In the genomic region with DNA sequence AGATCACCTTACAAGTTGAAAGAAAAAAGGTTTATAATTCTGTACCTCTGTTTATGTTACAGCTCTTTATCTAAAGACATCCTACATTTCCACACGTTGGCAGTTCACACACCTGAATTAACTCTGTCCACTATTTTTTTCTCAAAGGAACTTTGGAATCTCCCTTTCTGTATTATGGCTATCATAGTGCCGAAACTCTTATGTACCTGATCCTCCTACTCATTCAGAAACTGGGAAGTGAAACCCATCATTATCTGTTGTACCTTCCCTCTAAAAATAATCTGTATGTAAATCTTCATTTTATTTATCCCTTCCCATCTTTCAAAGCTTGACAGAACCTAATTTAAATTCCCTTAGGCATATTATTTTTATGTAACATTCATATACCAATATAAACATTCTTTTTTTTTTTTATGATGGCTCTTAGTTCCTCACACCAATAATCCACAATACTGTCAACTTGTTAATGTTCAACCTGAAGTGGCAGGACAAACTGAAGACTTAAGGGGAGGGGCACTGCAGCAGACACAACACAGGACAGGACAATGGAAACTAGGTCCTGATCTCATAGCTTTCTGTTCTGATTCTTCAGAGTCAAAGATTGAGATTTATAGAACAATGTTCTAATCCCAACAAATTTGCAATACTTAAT, we compare ENCODE assay signal across 23 mouse cellular contexts. TPM values are rescaled to one million over a fixed set of nuclear protein-coding genes. Genes with fewer than 3 reads are reported as not detected.
"Had no signal": no experiment of that assay in that cellular context is flagged by ENCODE, and none has a peak within 500 bp of the region (broad histone marks: within the 10 kb centered on the region; RNA-seq: fewer than 3 reads in every experiment).

No protein-coding gene starts in this region.

- H3K27ac ChIP-seq: layer of hippocampus, adult 2 months; limb, embryonic 10.5 days; limb, embryonic 13.5 days; liver, embryonic 14.5 days; macrophage; neural tube, embryonic 13.5 days; stomach, embryonic 15.5 days had no signal

- ATAC-seq: liver, postnatal 0 days; lung, postnatal 0 days; midbrain, embryonic 16.5 days had no signal

- H3K4me1 ChIP-seq: limb, embryonic 10.5 days; limb, embryonic 13.5 days; neural tube, embryonic 13.5 days; stomach, embryonic 15.5 days had no signal

- H3K4me3 ChIP-seq: layer of hippocampus, adult 2 months; limb, embryonic 10.5 days; limb, embryonic 13.5 days; myocyte; neural tube, embryonic 13.5 days; stomach, embryonic 15.5 days had no signal

- H3K4me2 ChIP-seq: limb, embryonic 13.5 days; lung, embryonic 14.5 days; neural tube, embryonic 13.5 days; stomach, embryonic 15.5 days had no signal

- DNase-seq: kidney, adult 18-20 months; kidney, postnatal 10 days; kidney, postnatal 36 days; liver; liver, postnatal 0 days; lung, embryonic 14.5 days; retina, postnatal 1 day; right cerebral cortex, postnatal 25 days; spleen, adult 18-20 months; thymus, postnatal 36 days had no signal

- H3K9ac ChIP-seq: limb, embryonic 13.5 days; liver, embryonic 14.5 days; liver, postnatal 0 days; lung, embryonic 14.5 days; neural tube, embryonic 13.5 days; stomach, embryonic 15.5 days had no signal

- H3K36me3 ChIP-seq: limb, embryonic 10.5 days; limb, embryonic 13.5 days; neural tube, embryonic 13.5 days; stomach, embryonic 15.5 days had no signal

- H3K9me3 ChIP-seq: limb, embryonic 10.5 days; limb, embryonic 13.5 days; neural tube, embryonic 13.5 days; stomach, embryonic 15.5 days had no signal

- H3K27me3 ChIP-seq: limb, embryonic 13.5 days; neural tube, embryonic 13.5 days; stomach, embryonic 15.5 days had no signal

RNA-seq across cellular contexts. Expression of gene Snrpn, which starts 17.5 kb away (rescaled TPM):
- total RNA-seq: megakaryocyte, adult 5-6 weeks; monocyte, adult 5-6 weeks; neutrophil, adult 5-6 weeks had no signal
- polyA plus RNA-seq: macrophage had no signal
